Mouse (Mus musculus) megakaryocyte, embryonic 14.5 days (primary cell): ENCODE results near the gene Orc2.

Source experiments
- FLI1 ChIP-seq: IDR thresholded peaks from 2 replicates; pipeline ENCODE4 v1.6.1; 2012; ENCODE audit warnings: low read length, inconsistent platforms, mixed read lengths
- GATA1 ChIP-seq: IDR thresholded peaks from 3 replicates; pipeline ENCODE4 v1.6.1; 2012; ENCODE audit warnings: mixed read lengths, low read length, inconsistent platforms, borderline replicate concordance

GRCm38 (mm10) chr1:58458867-58459266 is 46.0 kb downstream of the Orc2 start:
- TF ChIP-seq GATA1 (no peak), FLI1 (no peak)
